Mouse (Mus musculus) embryonic fibroblast, embryonic 13.5 days (primary cell): ENCODE measurements around the gene Slc22a22.

Experiments used
- CTCF ChIP-seq: IDR thresholded peaks from 2 replicates; pipeline ENCODE4 v1.5.1; 2011; ENCODE audit warnings: mild to moderate bottlenecking, control low read depth, low read length, moderate library complexity, borderline replicate concordance; ENCODE audit not compliant: insufficient read depth
- POLR2A ChIP-seq: IDR thresholded peaks from 2 replicates; pipeline ENCODE4 v1.6.1; 2011; ENCODE audit warnings: low read depth, mild to moderate bottlenecking, control low read depth, low read length, moderate library complexity

DNA sequence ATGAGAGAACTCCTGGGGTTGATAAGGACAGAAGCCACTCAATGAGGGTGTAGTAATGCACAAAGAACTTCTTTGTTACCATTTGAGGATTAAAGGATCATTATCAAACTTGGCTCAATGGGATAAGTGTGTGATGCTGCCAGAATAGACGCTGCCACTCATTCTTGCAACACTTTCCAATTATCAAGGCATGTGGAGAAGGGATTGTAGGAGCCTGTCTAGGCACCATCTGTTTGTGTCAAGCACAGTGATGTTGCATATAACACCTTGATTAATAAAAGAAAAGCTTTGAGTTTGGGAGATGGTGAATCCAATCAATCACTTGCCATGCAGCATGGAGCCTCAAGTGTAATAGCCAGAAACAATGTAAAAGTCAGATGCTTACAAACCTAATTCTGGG, 16.1 kb downstream of the Slc22a22 start:
- no peak for TF ChIP-seq POLR2A
- no peak for TF ChIP-seq CTCF
